Mouse (Mus musculus): ENCODE data around the gene Ppil6.

GRCm38 (mm10) chr10:41482446-41482845 is 7.8 kb upstream of the Ppil6 start:
- TF ChIP-seq CTCF (IDR thresholded peaks at IDR 0.05; ENCODE audit: low read depth, low read length) (no peak), POLR2A (IDR thresholded peaks at IDR 0.05; ENCODE audit: extremely low read depth, insufficient read depth, low read length) (no peak)

All from liver, adult 2 months (tissue).